Mouse (Mus musculus) adrenal gland, postnatal 25 days (tissue): ENCODE measurements around the gene Cox6b1. TPM values are rescaled to one million over a fixed set of nuclear protein-coding genes. Genes with fewer than 3 reads are reported as not detected.

Experiments used
- DNase-seq: peaks from one replicate; pipeline ENCODE4 v3.0.0; 2021; ENCODE audit warnings: mixed read lengths
- microRNA-seq, 2 experiments: library from miRNA; unstranded; fragments of <30 nt; microRNA quantifications; one replicate each; pipeline ENCODE4 v1.2.0; 2021
- total RNA-seq: library from RNA; stranded (reverse); gene quantifications from 2 replicates; pipeline ENCODE4 v1.2.3, GENCODE M21; 2021

Gene Cox6b1
- total RNA-seq, 1 experiment from 2014 or later: 1,003 TPM

DNA sequence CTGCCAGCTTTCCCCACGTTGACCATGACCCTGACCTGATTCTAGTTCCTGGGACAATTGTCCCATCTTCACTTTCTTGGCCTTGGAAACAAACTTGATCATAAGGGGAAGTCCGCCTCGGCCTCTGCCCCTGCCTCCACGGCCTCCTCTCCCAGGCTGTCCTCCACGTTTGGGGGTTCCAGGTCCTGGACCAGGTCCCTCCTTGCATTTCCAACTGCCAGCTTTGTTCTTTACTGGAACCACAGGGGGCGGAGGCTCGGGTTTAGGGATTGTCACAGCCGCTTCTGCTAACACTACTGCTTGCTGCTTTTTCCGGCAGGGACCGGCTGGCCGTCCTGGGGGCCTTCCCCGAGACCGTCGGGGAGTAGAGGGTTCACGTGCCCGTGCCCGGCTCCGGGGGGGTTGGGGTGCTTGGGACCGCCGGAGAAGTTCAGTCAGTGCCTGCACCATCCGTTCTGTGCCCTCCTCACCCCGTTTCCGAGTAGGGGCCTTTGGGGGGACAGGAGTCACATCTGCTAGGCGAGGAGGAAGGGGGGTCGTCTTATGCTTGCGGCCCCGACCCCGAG is 39.4 kb downstream of the Cox6b1 start:
- DNase-seq: no peak

GRCm38 (mm10) chr7:30585170-30585569 is 40.8 kb downstream of the Cox6b1 start:
- no peak for DNase-seq

DNA sequence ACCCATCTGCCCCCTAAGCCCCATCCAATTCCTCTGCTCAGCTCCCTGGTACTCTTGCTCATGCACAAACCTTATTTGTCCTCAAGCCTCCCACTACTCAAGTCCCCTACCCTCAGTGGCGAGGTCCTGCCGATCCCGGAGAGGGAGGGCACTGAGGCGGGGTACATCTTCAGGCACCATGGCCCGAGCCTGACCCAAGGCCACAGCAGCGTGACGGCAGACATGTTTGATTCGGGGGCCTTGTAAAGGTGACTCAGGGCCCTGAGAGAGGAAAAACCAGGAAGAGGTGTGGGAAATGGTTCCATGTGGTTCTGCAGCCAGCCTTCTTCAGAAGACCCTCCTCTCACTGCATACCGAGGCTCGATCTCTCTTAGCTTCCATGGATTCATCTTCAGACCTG is 41.6 kb downstream of the Cox6b1 start:
- DNase-seq: no peak

DNA sequence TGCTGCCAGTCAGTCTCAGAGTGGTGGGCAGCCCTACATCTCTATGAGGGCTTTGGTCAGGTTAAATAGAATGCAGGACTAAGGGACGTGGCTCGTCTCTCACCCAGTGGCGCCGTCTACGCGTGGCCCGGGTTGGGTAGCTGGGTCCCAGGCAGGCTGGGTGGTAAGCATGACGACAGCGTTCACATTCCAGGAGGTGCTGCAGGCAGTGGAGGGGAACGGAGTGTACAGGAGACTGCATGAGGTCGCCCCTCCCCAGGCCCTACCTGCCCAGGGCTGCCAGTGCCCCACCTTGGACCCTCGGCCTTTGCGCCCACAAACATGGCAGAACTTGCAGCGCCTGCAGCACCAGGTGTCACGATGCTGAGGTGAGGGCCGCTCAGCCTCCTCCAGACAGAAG is 44.4 kb downstream of the Cox6b1 start:
- no peak for DNase-seq

GRCm38 (mm10) chr7:30579950-30580349 is 46.0 kb downstream of the Cox6b1 start:
- no peak for DNase-seq

- DNase-seq: peak; percentile 52
Measured at GRCm38 (mm10) chr7:30572969-30573368, 53.0 kb downstream of the Cox6b1 start.

DNA sequence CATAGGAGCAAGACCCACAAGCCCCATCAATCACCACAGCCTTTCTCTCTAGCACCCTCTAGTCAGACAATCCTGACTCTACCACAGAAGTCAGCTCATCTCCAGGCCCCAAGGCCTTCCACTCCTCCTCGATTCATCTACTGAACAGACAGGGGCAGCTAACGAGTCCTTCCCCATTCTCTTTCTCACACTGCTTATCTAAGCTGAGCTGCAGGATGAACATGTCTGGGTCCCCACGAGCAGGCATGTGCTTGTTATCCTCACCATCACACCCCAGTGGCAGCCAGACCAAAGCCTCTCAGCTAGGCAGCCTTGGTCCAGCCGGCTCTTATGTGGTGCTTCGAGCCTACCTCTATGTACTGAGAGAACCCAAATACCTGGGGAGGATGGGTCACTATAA is 53.6 kb downstream of the Cox6b1 start:
- DNase-seq: no peak

DNA sequence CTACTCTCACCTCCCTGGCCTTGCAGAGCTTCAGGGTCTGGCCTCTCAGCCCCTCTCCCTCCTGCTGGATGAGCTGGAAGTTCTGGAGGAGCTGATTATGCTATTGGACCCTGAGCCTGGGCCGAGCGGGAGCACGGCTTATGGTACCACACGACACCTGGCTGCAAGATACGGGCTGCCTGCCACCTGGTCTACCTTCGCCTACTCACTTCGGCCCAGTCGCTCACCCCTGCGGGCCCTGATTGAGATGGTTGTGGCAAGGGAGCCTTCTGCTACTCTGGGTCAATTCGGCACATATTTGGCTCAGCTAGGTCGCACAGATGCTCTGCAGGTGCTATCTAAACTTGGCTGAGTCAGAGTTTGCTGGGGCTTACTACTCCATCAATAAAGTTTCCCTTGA is 58.4 kb downstream of the Cox6b1 start:
- DNase-seq: no peak

Small RNA genes within 50 kb of the gene (microRNA-seq; reads per million reads assigned to microRNA genes)
- 0 to 0.34 reads per million in 2 experiments for gene Mir3569

Other genes starting within 250 kb of the Cox6b1 start
- 14.9 and 15.0 TPM in 2 replicates for gene Tyrobp, start 212.4 kb downstream of the Cox6b1 start, total RNA-seq
- 2.6 TPM in 1 of 2 replicates, not detected in the other for gene Hcst, start 206.3 kb downstream of the Cox6b1 start, total RNA-seq
- gene Nfkbid, start 204.4 kb downstream of the Cox6b1 start, total RNA-seq: 1.2 and 2.1 TPM in 2 replicates
- 19.6 and 29.9 TPM in 2 replicates for gene Aplp1, start 180.6 kb downstream of the Cox6b1 start, total RNA-seq
- not detected in 2 replicates for gene Kirrel2, start 168.5 kb downstream of the Cox6b1 start, total RNA-seq
- gene Nphs1, start 167.8 kb downstream of the Cox6b1 start, total RNA-seq: not detected in 2 replicates
- gene Prodh2, start 132.5 kb downstream of the Cox6b1 start, total RNA-seq: 1.6 TPM in 1 of 2 replicates, not detected in the other
- gene Arhgap33, start 91.1 kb downstream of the Cox6b1 start, total RNA-seq: 5.6 and 7.4 TPM in 2 replicates
- 30.2 and 33.5 TPM in 2 replicates for gene Hspb6, start 74.0 kb downstream of the Cox6b1 start, total RNA-seq
- gene Proser3, start 73.9 kb downstream of the Cox6b1 start, total RNA-seq: 14.8 TPM in 2 replicates
- gene Lin37, start 66.3 kb downstream of the Cox6b1 start, total RNA-seq: 56.9 and 67.6 TPM in 2 replicates
- gene U2af1l4, start 62.9 kb downstream of the Cox6b1 start, total RNA-seq: 71.9 and 81.8 TPM in 2 replicates
- 6.3 and 8.0 TPM in 2 replicates for gene Gm49396, start 62.8 kb downstream of the Cox6b1 start, total RNA-seq
- 148 and 160 TPM in 2 replicates for gene Psenen, start 62.5 kb downstream of the Cox6b1 start, total RNA-seq
- 4.4 and 6.7 TPM in 2 replicates for gene Igflr1, start 60.7 kb downstream of the Cox6b1 start, total RNA-seq
- 60.7 and 73.7 TPM in 2 replicates for gene Kmt2b, start 37.4 kb downstream of the Cox6b1 start, total RNA-seq
- 0.33 and 0.71 TPM in 2 replicates for gene Zbtb32, start 27.2 kb downstream of the Cox6b1 start, total RNA-seq
- gene Upk1a, start 13.3 kb downstream of the Cox6b1 start, total RNA-seq: 0.36 TPM in 1 of 2 replicates, not detected in the other
- gene Etv2, start 9.7 kb upstream of the Cox6b1 start, total RNA-seq: not detected in 2 replicates
- 78.4 and 87.5 TPM in 2 replicates for gene Rbm42, start 24.2 kb upstream of the Cox6b1 start, total RNA-seq
- gene Haus5, start 38.8 kb upstream of the Cox6b1 start, total RNA-seq: 12.6 and 13.5 TPM in 2 replicates
- not detected in 2 replicates for gene Pmis2, start 45.5 kb upstream of the Cox6b1 start, total RNA-seq
- gene 2200002J24Rik, start 72.8 kb upstream of the Cox6b1 start, total RNA-seq: 5.5 and 11.1 TPM in 2 replicates
- 3.6 and 3.8 TPM in 2 replicates for gene Atp4a, start 86.1 kb upstream of the Cox6b1 start, total RNA-seq
- gene Tmem147, start 103.4 kb upstream of the Cox6b1 start, total RNA-seq: 209 TPM in 2 replicates
- not detected in 2 replicates for gene Gapdhs, start 117.5 kb upstream of the Cox6b1 start, total RNA-seq
- 310 and 338 TPM in 2 replicates for gene Sbsn, start 125.3 kb upstream of the Cox6b1 start, total RNA-seq
- gene Dmkn, start 137.6 kb upstream of the Cox6b1 start, total RNA-seq: 1.4 and 2.6 TPM in 2 replicates
- not detected in 2 replicates for gene Krtdap, start 161.7 kb upstream of the Cox6b1 start, total RNA-seq
- 0.52 TPM in 1 of 2 replicates, not detected in the other for gene Ffar2, start 197.6 kb upstream of the Cox6b1 start, total RNA-seq
- gene Ffar3, start 230.0 kb upstream of the Cox6b1 start, total RNA-seq: 0.70 TPM in 1 of 2 replicates, not detected in the other
- not detected in 2 replicates for gene Ffar1, start 235.4 kb upstream of the Cox6b1 start, total RNA-seq